Mouse (Mus musculus): ENCODE results near the gene Fasn. TPM values are rescaled to one million over a fixed set of nuclear protein-coding genes. Genes with fewer than 3 reads are reported as not detected.
"Not testable (repeated sequence)": the region's sequence is repeated elsewhere in the genome, so short reads cannot be mapped to it uniquely, and the experiment has no call there.

The Fasn gene
- 46.0 and 62.3 TPM in 2 replicates for total RNA-seq (2017)

DNA sequence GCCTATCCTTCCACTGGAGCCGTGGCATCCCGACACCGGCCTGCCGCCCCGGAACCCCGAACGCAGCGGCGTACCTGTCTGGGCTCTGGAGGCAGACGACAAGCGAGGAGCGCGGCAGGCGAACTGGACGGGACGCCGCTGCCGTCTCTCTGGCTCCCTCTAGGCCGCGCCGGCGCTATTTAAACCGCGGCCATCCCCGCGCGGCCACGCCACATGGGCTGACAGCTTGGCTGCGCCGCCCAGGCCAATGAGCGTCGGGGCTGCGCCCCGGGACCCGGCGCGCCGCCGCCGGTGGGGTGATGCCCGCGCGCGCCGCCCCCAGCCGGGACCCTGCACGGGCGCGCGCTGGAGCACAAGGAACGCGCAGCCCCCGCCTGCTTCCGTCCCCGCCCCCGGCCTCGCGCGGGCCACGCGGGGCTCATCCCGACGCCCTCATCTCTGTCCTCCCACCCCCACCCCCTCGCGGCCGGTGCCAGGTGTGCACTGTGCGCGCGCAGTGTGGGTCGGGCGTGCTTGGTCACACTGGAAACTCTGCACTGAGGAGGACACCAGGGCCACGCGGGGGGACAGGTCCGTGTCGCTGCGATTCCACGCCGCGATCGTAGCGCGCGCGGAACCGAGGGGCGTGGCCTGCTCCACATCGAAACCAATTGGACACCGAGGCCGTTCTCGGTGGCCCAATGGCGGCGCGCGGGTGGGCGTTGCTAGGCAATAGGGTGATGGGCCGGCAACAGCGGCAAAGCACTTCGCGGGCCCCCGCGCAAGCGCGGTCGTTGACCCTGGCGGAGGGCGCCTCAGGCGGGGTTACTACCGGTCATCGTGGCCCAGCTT, at the start of gene Fasn:
Gene Fasn, minus strand, starts transcription at position 592 of the 831 bp plus-strand sequence.
- peak; percentile 73 for ATAC-seq (replicated peaks; ENCODE audit: low read depth, poor library complexity, severe bottlenecking)

DNA sequence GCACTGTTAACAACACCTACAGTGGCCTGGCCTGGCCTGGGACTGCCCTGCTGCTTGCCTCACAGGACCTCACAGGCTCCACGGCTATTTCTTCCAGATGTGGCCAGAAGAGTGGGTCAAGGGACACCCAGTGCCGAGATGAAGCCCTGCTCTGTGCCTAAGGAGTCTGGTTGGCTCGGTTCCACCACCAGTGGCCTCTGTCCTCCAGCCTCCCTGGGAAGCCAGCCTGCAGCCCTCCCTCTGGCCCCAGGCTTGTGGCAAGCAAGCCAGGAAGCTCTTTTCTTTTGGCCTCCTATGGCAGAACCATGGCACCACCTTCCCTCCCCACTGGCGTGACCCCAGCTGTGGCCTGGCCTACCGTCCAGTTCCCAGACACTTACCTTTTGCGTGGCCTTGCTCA, 48.9 kb upstream of the Fasn start:
- no peak for ATAC-seq (replicated peaks; ENCODE audit: low read depth, poor library complexity, severe bottlenecking)

DNA sequence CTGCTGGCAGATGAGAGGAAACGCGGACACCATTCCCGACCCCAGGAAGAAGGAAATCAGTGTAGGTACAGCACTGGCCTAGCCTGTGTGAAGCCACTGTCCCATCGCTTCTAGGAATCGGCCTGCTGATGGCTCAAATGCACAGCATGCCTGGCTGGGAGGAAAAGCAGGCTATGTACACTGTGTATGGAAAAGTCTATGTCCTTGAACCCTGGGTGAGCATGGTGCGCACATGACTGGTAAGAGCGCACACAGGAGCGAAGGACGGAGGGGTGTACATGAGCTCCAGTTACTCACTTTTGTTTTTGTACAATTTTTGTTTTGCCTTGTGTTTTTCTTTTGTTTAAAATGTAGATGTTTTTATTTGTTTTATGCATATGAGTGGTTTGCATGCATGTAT, 47.2 kb upstream of the Fasn start:
- ATAC-seq (replicated peaks; ENCODE audit: low read depth, poor library complexity, severe bottlenecking) = no peak

DNA sequence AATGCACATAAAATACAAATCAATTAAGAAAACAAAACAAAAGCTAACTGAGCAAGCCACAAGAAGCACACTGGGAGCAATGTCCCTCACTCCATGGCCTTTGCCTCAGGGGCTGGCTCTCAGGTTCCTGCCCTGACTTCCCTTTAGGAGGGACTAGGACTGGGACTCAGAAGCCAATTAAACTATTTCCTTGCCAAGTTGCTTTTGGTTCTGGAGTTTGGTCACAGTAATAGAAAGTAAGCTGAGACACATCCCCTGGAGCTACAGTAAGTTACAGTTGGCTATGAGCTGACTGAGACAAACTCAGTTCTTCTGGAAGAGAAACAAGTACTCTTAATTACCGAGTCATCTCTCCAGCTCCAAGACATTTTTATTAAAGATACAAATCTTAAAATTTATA, 41.5 kb upstream of the Fasn start:
- no peak for ATAC-seq (replicated peaks; ENCODE audit: low read depth, poor library complexity, severe bottlenecking)

DNA sequence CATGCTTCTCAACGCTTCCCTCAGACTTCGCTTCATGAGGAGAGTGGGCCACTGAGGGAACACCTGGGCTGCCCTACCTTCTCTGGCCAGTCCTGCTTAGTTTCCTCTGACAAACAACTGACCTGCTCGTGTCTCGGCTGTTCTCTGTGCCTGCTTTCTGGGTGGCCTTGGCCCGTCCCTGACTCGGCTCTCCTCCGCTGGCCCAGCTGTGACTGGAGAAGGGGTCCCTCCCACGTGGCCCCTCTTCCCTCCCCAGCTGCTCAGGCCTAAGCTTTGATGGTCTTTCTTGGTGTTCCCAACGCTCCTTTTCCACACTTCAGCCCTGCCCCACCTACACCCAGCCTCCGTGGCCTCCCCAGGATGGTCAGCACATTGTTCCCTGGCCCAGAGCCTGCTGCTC, 38.5 kb upstream of the Fasn start:
- ATAC-seq (replicated peaks; ENCODE audit: low read depth, poor library complexity, severe bottlenecking) = no peak

DNA sequence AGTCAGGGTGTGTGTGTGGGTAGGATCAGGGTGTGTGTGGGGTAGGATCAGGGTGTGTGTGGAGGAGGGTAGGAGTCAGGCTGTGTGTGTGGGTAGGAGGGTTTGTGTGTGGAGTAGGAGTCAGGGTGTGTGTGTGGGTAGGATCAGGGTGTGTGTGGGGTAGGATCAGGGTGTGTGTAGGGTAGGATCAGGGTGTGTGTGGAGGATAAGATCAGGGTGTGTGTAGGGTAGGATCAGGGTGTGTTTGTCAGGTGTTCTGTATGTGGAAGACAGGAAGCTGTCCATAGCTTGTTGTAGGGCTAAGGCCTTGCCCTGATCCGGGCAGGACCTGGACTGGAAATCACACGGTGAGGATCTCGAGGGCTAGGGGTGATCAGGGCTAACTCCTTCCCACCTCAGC, 31.6 kb upstream of the Fasn start:
- not testable (repeated sequence) for ATAC-seq (replicated peaks; ENCODE audit: low read depth, poor library complexity, severe bottlenecking)

DNA sequence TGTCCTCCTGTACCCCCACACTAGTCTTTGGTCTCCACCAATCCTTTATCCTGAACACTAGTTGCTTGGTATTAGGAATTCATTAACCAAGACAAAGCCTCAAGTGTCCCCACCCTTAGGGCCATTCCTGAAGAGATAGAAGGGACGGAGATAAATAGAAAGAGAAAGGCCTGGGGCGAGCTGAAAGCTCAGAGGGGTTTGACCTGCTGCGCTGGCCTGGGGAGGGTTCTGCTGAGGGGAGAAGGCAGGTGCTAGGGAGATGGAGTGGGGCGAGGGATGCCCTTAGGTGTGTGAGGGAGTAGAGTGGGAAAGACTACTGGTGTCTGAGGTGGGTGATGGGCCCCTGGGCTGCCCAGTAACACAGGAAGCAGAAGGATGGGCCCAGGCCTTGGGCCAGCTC, 29.4 kb upstream of the Fasn start:
- ATAC-seq (replicated peaks; ENCODE audit: low read depth, poor library complexity, severe bottlenecking) = no peak

DNA sequence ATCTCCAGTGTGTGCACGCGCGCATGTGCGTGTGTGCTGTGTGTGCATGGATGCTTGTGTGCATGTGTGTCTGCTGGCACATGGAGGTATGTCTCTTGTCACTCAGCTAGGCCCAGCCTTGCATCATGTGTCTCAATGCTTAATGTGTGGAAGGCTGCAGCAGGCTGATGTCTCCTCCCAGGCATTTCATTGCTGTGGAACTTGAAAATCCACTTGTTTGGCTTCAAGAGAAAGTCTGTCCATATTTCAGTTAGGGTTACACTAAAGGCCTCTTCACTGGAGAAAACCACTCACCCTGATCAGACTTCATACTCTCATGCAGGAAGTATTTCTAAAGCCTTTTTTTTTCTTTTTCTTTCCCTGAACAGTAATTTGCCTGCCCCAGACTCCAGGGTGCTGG, 28.8 kb upstream of the Fasn start:
- no peak for ATAC-seq (replicated peaks; ENCODE audit: low read depth, poor library complexity, severe bottlenecking)

DNA sequence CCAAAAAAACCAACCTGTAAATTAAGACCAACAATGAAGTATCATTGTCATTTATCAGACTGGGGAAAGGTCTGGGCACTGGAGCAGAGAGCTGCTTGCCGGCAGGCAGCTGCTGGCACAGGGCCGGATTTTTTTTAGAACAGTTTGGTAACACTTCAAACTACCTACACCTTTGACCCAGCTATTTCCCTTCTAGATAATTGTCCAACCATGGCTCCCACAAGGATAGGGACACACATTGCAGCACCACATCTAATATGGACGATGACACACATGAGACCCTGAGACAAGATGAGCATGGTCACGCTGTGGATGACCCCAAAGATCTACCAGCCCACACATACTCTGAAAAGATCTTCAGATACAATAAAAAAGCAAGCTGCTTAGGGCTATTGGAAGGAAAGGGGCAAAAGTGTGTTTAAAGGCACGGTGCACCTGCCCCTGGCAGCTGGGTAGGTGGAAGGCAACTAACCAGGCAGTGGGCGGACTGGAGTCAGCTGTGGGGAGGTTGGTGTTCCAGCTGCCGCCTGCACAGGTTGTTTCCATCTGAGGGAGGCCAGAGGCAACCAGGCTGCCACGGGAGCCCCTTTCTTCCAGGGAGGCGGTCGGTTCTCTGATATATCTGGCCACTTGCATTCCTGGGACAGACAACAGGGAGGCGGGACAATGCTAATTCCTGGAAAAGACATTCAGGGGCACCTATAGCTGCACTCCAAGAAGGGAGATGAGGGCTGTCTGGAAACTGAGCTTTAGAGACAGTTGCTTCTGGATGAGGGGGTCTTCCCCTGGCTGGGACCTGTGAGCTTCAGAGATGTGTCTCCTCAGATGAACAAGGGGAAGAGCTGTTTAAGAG, 28.0 kb upstream of the Fasn start:
- no peak for ATAC-seq (replicated peaks; ENCODE audit: low read depth, poor library complexity, severe bottlenecking)

DNA sequence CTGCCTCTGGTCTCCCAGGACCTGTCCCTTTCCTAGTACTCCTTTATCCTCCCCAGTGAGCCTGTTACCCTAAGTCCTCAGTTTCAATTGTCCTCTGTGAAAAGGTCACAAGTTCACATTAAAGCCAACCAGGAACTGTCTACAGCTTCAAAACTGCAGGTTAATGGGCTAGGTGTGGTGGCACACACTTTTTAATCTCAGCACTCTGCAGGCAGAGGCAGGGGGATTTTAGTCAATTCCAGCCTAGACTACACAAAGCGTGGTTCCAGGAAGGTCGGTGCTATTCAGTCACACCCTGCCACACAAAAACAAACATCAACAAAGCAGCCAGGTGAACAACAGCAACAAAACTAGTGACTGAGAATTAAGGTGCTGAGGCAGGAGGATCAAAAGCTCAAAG, 27.2 kb upstream of the Fasn start:
- ATAC-seq (replicated peaks; ENCODE audit: low read depth, poor library complexity, severe bottlenecking) = no peak

DNA sequence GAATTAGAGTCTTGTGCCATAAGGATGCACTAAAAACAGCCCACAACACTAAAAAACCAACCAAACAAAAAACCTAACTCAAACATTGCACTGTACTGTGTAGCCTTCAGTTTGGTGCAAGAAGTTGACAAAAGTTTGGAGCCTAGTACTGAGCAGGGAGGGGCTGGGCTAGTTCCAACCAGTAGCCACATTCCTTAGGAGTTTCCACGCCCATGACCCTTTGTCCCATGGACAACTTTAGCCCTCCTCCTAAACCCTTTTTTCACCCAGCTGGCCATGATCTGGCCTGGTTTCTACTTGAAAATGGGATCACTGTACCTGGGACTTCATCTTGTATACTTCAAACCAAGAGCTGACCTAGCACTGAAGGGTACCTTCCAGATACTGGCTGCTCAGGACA, 26.8 kb upstream of the Fasn start:
- no peak for ATAC-seq (replicated peaks; ENCODE audit: low read depth, poor library complexity, severe bottlenecking)

DNA sequence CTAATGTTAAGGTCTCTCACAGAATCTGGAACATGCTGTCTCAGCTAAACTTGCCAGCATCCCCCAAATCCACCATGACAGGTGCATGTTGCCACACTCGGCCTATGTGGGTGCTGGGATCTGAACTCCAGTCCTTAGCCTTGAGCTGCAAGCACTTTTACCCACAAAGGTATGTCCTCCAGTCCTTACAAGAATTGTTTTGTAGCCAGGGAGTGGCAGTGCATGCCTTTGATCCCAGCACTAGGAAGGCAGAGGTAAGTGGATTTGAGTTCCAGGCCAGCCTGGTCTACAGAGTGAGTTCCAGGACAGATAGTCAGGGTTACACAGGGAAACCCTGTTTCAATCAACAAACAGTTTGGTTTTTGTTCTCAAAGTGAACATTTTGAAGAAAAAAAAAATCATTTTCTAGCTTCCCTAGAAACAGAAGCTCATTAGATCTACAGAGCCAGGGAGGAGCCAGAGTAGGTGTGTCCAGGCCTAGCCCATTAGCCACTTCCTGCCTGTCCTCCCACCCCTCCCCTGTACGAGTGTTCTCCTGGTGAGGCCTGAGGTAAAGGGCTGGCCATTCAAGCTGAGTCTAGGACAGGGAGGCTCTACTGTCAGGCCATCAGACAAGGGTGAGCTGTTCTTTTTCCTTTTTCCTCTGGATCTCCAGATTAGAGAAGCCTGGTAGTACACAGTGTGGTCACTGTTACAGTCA, 26.1 kb upstream of the Fasn start:
- ATAC-seq (replicated peaks; ENCODE audit: low read depth, poor library complexity, severe bottlenecking) = peak; percentile 69

DNA sequence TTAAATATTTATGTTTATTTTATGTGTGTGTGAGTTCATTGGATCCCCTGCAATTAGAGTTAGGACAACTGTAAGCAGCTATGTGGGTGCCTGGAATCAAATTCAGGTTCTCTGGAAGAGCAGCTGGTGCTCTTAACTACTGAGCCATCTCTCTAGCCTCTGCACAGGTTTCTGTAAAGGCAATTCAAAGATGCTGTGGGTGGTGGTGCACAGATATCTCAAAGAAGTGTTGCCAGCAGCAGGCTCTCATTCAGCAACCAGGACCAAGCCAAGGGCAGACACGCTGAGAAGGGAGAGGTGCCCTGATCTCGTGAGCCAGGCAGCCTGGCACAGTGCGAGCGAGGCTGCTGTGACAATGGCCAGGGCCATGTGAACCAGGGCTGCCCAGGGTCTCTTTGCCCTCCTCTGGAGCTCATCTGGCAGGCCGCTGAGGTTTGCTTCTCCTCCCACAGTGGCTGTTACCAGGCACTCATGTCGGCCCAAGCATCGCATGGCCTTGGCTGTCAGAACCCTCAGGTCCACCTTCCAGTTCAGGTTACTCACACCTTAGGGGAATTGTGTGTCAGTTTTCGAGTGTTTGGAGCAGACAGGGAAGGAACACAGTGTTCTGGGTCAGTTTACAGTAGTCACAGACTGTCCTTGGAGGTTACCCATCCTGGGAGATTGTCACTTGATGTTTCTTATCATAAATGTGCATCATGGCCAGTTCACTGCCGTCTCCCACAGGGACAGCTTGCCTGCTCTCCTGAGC, 22.6 kb upstream of the Fasn start:
- ATAC-seq (replicated peaks; ENCODE audit: low read depth, poor library complexity, severe bottlenecking) = no peak

DNA sequence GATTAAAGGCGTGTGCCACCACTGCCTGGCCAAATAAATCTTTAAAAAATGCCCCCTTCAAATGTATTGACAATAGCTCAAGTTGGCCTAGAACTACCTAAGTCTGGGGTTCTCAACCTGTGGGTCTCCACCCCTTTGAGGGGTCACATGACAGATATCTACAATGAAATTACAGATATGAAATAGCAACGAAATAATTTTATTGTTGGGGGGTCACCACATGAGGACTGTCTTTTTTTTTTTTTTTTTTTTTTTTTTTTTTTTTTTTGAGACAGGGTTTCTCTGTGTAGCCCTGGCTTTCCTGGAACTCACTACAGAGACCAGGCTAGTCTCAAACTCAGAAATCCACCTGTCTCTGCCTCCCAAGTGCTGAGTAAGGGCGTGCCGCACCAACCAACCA, 20.0 kb upstream of the Fasn start:
- ATAC-seq (replicated peaks; ENCODE audit: low read depth, poor library complexity, severe bottlenecking) = no peak

DNA sequence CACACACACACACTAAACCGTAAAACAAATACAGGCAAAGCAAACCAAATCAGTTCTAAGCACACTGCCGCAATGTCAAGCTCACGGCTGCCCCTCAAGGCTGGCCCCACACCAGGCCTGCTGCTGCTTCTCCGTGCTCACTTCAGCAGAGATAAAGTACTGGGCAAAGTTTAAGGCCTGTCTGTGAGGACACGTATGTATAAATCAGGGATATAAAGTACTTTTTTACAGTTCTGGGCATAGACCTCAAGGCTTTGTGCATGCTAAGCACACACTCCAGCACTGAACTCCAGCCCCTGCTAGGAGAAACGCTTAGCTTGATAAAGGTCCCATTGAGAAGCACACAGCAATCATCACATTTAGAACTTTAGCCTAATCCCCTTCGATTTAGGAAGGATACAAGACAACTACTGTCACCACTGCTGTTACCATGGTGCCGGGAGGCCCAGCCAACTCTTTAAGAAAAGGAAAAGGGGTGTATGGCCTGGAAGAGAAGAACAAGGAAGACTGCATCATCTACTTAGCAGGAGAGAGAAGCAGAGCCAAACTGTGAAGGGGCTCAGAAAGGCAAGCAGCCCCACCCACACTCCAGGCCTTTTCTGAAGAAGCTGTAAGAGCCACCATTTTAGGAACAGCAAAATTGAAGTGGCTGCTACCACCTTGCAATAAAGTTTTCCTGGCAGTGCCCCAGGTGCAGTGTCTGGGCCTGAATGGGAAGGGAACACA, 9.4 kb upstream of the Fasn start:
- no peak for ATAC-seq (replicated peaks; ENCODE audit: low read depth, poor library complexity, severe bottlenecking)

DNA sequence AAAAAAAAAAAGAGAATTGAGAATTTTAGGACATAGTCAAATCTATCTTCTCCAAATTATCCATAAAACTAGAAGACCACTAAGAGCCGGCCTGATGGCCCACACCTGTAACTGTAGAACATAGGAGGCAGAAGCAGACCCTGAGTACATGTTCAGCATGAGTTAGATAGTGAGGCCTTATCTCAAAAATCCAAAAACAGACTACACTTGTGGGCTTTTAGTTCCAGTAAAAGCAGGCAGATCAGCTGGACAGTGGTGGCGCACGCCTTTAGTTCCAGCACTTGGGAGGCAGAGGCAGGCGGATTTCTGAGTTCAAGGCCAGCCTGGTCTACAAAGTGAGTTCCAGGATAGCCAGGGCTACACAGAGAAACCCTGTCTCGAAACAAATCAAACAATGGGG, 8.6 kb upstream of the Fasn start:
- not testable (repeated sequence) for ATAC-seq (replicated peaks; ENCODE audit: low read depth, poor library complexity, severe bottlenecking)

DNA sequence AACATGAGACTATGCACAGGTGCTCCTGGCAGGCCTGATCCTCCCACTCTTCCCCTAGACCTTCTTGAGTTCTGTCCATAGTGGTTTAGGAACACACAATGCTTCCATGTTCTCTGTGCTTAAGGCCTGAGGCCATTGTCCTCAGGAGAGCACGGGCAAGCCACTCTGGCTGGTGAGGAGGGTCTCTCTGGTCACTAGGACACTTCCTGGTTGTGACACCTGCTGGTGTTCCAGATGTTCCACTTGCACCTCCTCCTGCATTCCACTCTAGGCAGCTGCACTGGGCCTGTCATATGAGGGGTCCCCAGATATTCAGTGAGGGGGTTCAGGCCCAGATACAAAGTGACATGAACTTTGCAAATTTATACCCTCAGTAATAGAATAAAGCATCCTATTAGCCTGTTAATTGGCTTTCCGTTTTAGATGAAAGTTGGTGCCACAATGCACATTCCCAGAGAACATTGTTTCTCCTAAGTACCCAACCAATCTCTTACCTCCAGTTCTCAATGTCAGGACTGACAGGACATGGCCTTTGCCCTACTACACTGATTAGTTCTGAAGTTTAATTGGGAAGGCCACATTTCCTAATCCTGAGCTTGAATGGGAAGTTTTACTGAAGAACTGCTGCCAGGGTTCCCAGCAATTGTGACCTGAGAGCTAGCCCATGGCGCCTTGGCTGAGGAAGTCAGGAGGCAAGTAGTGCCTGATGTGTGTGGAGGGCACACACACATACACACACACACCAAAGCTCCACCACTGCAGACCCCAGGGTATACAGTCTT, 7.5 kb upstream of the Fasn start:
- no peak for ATAC-seq (replicated peaks; ENCODE audit: low read depth, poor library complexity, severe bottlenecking)

DNA sequence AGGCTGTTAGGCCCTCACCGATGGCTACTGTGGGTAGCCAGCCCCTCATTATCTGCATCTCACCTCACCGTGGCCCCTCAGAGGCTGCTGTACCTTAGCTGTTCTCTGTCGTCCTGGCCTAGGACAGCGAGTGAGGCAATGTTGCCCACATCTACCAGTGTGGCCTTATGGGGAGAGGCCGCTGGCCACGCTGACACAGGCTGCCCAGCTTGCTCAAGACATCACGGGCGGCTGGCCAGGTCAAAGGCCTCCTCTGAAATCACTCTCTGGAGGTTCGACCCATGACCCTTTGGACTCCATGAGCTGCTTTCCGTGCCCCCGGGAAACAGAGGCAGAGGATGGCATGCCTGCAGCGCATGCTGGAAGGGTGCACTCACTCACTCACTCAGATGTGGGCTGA, 6.3 kb upstream of the Fasn start:
- no peak for ATAC-seq (replicated peaks; ENCODE audit: low read depth, poor library complexity, severe bottlenecking)
